Mouse (Mus musculus) skeletal muscle tissue, adult 2 months (tissue): Measurements from ENCODE around the gene Afap1l2.

Experiments
- DNase-seq: peaks from one replicate; pipeline ENCODE4 v3.0.0-alpha.2; 2012; ENCODE audit warnings: low read depth, low spot score

The Afap1l2 gene

DNA sequence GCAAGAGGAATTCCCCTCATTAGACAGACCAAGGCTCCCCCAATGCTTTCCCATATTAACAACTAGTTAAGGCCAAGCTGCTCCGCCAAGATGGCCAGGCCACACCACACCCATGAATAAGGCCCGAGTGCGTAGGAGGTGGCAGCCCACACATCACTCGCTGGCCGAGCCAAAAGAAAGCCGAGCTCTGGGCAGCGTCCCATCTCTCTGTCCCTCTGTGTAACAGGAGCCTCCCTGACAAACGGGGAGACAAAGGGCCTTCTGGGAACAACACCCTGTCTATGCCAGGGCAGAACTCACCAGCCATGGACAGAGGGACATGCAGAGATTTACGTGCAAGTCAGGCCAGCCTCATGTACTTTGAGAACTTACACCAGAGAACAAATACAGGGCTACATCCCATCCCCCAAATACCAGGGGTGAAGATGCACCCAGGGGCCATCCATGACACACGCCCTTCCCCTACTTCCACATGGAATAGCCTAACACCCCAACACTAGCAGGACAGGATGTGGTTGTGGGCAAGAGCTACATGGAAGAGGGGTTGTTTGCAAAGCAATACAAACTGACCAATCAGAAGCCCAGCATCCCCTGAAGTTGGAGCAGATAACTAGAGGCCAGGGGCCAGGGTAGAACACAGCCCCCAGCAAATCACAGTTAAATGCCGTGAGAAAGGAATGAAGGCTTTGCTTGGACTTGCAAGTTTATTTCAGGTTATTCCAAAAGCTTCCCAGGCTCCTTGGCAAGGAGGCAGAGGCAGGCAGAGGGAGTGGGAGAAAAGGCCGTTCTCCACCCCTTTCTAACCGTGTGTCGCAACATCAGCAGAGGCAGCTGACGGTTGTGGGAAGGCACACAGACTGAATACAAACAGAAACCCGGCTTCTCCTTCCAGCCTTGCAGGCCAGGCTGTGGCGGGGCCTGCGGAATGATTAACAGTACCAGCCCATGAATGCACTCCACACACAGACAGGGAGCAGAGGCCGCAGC lies 30.8 kb downstream of the Afap1l2 start:
- DNase-seq = peak; percentile 68

GRCm38 (mm10) chr19:56976515-56976914 lies 31.5 kb downstream of the Afap1l2 start:
- DNase-seq = no peak

- no peak for DNase-seq
Observed at GRCm38 (mm10) chr19:56975502-56975901, 32.5 kb downstream of the Afap1l2 start.

DNA sequence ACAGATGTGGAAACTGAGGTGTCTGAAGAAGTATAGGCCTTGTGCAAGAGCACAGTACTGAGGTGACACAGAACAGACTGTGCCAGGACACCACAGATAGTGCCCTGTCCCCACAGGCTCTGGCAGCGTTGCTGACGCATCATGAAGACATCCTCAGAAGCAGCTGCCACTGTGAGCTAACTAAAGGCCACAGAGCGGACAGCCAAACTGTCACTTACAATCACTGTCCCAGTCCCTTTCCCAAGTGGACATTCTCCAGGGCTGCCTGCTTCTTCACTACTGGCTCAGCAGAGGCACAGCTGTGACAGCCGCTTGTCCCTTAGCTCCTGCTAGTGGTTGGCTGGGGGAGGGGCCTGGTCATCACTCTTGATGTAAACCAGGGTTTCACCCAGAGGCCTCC lies 33.9 kb downstream of the Afap1l2 start:
- DNase-seq = peak; percentile 76

GRCm38 (mm10) chr19:56972768-56973167 lies 35.3 kb downstream of the Afap1l2 start:
- no peak for DNase-seq

DNA sequence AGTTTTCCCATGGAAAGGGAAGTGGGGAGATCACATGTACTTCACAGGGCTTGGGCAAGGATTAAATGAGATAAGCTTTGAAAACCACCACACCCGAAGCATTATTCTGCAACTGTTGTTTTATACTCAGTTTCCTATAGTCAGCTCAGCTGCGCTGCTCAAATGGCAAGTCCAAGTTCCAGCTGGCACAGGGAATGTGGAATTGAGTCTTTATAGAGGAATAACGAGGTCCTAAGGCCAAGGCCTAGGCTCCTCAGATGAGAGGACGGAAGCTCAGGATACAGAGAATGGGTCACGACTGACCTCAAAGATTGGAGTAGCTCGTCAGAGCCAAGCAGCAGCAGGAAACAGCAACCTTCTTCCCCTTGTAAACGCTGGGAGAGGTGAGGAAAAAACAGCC lies 36.7 kb downstream of the Afap1l2 start:
- DNase-seq = no peak

DNA sequence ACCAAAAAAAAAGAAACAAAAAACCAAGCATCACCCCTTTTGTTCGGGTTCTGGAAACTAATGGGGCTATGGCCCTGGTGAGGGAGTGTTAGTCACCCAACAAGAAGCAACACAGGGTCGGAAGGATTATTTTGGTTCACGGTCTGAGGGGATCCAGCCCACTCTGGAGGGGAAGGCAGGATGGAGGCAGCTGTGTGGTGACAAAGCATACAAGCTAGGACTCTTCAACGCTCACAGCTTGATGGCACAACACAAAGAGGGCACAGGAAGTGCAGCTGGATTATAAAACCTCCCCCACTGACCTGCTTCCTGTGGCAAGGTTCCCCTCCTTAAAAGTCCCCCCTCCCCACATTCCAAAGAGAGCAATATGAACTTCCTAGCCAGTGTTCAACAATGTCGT lies 44.2 kb downstream of the Afap1l2 start:
- DNase-seq = no peak

DNA sequence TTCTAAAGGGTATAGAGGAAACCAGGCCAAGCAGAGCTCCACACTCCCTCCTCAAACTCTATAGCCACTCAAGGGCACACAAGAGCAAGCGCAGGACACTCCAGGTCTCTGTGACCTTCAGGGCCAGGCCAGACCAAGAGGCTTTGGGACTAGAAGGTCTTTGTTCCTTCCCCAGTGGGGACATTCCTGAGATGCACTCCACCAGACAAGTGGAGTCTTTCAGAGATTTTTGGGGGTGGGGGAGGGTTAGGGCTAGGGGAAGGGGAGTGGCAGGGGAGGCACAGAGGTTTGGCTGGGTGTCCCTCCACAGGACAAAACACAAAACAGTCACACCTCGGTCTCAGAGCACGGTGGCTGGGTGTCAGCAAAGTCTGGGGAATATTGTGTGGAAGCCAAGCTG lies 48.4 kb downstream of the Afap1l2 start:
- no peak for DNase-seq

GRCm38 (mm10) chr19:56959057-56959456 lies 49.0 kb downstream of the Afap1l2 start:
- no peak for DNase-seq

- no peak for DNase-seq
Observed at GRCm38 (mm10) chr19:56958582-56959021, 49.4 kb downstream of the Afap1l2 start.

- DNase-seq = no peak
Observed at GRCm38 (mm10) chr19:56958011-56958410, 50.0 kb downstream of the Afap1l2 start.

GRCm38 (mm10) chr19:56955568-56956513 lies 52.2 kb downstream of the Afap1l2 start:
- DNase-seq = no peak

- DNase-seq = no peak
Observed at GRCm38 (mm10) chr19:56954857-56955256, 53.2 kb downstream of the Afap1l2 start.

DNA sequence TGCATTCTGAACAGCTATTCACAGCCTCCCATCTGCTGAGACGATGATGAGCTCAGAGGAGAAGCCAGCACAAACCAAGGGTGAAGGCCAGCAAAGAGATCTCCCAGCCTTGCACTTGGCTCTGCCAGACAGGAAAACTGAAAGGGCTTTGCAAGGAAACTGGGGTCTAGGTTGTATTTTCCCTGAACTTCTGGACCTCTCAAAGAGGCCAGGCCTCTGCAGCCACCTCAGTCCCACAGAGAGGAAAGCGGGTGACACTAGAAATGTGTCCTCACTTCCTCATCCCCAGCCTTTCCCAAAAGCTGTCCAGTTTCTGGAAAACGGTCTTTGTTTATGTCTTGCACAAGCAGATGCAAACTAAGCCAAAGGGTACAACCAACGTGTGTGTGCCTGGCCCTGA lies 54.2 kb downstream of the Afap1l2 start:
- DNase-seq = no peak

DNA sequence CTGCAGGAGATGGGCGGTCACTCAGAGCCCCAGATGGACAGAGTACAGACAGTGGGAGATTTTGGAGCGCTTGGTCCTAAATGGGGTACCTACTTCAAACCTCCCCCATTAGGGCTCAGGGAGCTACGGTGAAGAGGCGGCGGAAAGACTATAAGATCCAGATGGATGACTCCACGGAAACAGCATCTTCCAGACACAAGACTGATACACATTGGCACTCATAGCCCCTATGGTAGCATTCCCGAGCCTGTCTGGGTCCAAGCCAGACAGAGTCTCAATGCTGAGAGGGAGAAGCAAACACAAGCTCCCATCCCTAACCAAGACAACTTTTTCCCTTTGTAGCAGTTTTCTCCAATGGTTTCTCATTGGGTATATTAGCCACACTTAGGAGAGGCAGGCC lies 57.2 kb downstream of the Afap1l2 start:
- DNase-seq = no peak

DNA sequence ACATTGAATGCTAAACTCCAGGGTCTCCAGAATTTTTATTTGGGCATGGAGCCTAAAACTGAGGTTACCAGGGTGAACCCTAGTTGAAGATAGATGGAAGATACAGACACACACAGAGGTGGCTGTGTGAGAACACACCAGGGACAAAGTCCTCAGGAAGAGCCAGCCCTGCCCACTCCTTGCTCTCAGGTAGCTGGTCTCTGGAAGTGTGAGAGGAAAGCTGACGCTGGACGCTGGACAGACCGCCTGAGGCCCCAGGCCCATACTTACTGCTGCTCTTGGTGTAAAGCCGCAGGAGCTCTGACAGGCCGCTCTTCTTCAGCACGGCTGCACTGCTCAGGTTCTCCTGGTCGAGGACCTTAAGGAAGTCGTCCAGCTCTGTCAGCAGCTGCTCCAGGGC lies 58.2 kb downstream of the Afap1l2 start:
- DNase-seq = no peak

DNA sequence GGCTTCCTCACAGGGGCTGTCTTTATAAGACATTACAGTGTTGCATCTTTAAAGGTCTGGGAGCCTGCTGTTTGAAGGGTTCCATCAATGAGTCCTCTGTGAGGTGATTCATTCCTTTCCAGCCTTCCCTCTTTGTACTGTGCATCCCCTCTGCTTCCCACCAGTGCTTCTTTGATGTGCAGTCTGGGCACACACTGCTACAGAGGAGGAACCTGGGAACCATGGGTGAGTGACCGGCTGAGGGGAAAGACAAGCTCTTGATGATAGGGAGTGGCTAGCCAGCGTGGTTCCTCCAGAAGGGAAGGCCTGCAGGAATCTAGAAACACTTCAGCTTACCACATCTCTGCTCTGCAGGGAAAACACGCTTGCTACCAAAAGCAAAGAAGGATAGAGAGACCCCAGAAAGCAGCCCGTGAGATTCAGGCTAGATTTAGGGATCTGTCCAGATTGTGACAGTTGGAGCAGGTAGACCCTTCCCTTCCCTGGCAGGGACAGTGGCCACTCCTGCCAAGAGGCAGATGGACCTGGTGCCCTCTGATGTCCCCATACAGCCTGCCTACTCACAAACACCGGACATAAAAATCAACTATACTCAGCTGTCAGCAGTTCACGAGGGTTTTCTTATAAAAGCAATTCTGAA lies 59.9 kb downstream of the Afap1l2 start:
- no peak for DNase-seq

- no peak for DNase-seq
Observed at GRCm38 (mm10) chr19:56946727-56947126, 61.3 kb downstream of the Afap1l2 start.

GRCm38 (mm10) chr19:56946277-56946676 lies 61.8 kb downstream of the Afap1l2 start:
- DNase-seq = no peak

- DNase-seq = no peak
Observed at GRCm38 (mm10) chr19:56945621-56946020, 62.4 kb downstream of the Afap1l2 start.

DNA sequence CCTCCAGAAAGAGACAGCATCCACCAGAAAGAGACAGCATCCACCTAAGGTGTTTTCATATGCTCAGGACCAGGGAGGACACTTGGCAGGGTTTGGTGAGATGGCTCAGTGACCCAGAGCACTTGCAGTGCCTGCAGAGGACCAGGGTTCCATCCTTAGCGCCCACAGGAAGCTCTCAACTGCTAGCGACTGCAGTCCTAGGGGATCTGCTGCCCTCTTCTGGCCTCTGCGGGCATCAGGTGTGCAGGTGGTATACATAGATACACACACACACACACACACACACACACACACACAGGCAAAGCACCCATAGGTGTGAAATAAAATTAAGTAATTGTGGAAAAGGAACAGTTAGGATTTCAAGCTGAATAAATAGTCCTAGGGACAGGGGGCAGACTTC lies 63.2 kb downstream of the Afap1l2 start:
- DNase-seq = no peak

- no peak for DNase-seq
Observed at GRCm38 (mm10) chr19:56944211-56944610, 63.8 kb downstream of the Afap1l2 start.
